Mouse (Mus musculus) midbrain, embryonic 11.5 days (tissue): ENCODE data around the gene Sim1. TPM values are rescaled to one million over a fixed set of nuclear protein-coding genes. Genes with fewer than 3 reads are reported as not detected.
A peak's percentile ranks its signal among the peaks of the same experiment; 100 is the strongest.

Source experiments
- ATAC-seq: fragments of 200-750 bp; cut with Nextera tagmentation; 2 replicates; pipeline ENCODE4 v1.8.0; 2017; ENCODE audit warnings: moderate TSS enrichment, moderate library complexity; ENCODE audit not compliant: low FRiP score
- DNase-seq: peaks from one replicate; pipeline ENCODE4 v3.0.0; 2015; ENCODE audit warnings: low spot score; ENCODE audit errors: missing footprints
- H3K27ac ChIP-seq: fragments of 300-500 bp; sonication (generic); 2 replicates; pipeline ENCODE4 v1.5.1; 2014; ENCODE audit warnings: low read depth, low read length
- H3K27me3 ChIP-seq: fragments of 300-500 bp; sonication (generic); 2 replicates; pipeline ENCODE4 v1.6.1; 2014; ENCODE audit warnings: mild to moderate bottlenecking, low read length, moderate library complexity, mixed read lengths; ENCODE audit not compliant: control insufficient read depth, insufficient read depth
- H3K36me3 ChIP-seq: fragments of 300-500 bp; sonication (generic); 2 replicates; pipeline ENCODE4 v1.6.1; 2014; ENCODE audit warnings: mild to moderate bottlenecking, low read length, moderate library complexity, mixed read lengths; ENCODE audit not compliant: control insufficient read depth, insufficient read depth
- H3K4me1 ChIP-seq: fragments of 300-500 bp; sonication (generic); 2 replicates; pipeline ENCODE4 v1.6.1; 2014; ENCODE audit warnings: low read length; ENCODE audit not compliant: control insufficient read depth, insufficient read depth
- H3K4me2 ChIP-seq: fragments of 300-500 bp; sonication (generic); 2 replicates; pipeline ENCODE4 v1.6.1; 2014; ENCODE audit warnings: mild to moderate bottlenecking, moderate library complexity
- H3K4me3 ChIP-seq: fragments of 300-500 bp; sonication (generic); 2 replicates; pipeline ENCODE4 v1.5.1; 2014; ENCODE audit warnings: low read depth, low read length
- H3K9ac ChIP-seq: fragments of 300-500 bp; sonication (generic); 2 replicates; pipeline ENCODE4 v1.6.1; 2014; ENCODE audit warnings: low read length
- H3K9me3 ChIP-seq: fragments of 300-500 bp; sonication (generic); 2 replicates; pipeline ENCODE4 v1.6.1; 2016; ENCODE audit warnings: low read length; ENCODE audit not compliant: control insufficient read depth
- WGBS: fragments of 180-500 bp; shearing (Covaris S2); extraction: QIAGEN DNeasy Blood & Tissue Kit; methylation state at CpG from one replicate; pipeline ENCODE4 v1.1.7; 2014; 5-methylcytosine and 5-hydroxymethylcytosine counted together
- polyA plus RNA-seq: library from polyadenylated mRNA; unstranded; fragments of >200 nt; fragmentation: Nextera tagmentation; extraction: Ambion mirVana; gene quantifications from 2 replicates; pipeline ENCODE4 v1.2.1, GENCODE M21; 2014

Gene Sim1
- polyA plus RNA-seq, 1 experiment from 2014 or later = 7.9 TPM

- Histone ChIP-seq H3K9ac (peak overlapping the region; percentile 27; the same call in 1 of the 2 replicates), H3K9me3 (no peaks in the 10 kb centered on the region), H3K36me3 (no peaks in the 10 kb centered on the region), H3K27me3 (peaks cover 72% of the 10 kb centered on the region), H3K4me1 (no peaks in the 10 kb centered on the region; the same call in 1 of the 2 replicates), H3K27ac (no peak overlapping the region), H3K4me2 (peak overlapping the region; percentile 41), H3K4me3 (peak overlapping the region; percentile 21; the same call in 1 of the 2 replicates)
- ATAC-seq (peak; percentile 66), DNase-seq (peak; percentile 93)
- WGBS = under 1% methylated on average over 16 of the region's 16 CpGs
Observed at GRCm38 (mm10) chr10:50910400-50910799, 15.8 kb downstream of the Sim1 start.

- H3K4me3 ChIP-seq = peak overlapping the region; percentile 21; the same call in 1 of the 2 replicates
- no peaks in the 10 kb centered on the region for H3K9me3 ChIP-seq
- WGBS = 4% methylated on average over 12 of the region's 12 CpGs
- peak overlapping the region; percentile 41 for H3K4me2 ChIP-seq
- no peak overlapping the region; the same call in 1 of the 2 replicates for H3K9ac ChIP-seq
- ATAC-seq (peak; percentile 89), DNase-seq (peak; percentile 96)
- H3K27ac ChIP-seq = no peak overlapping the region
- peaks cover 66% of the 10 kb centered on the region for H3K27me3 ChIP-seq
- no peaks in the 10 kb centered on the region; the same call in 1 of the 2 replicates for H3K4me1 ChIP-seq
- H3K36me3 ChIP-seq = no peaks in the 10 kb centered on the region
Observed at GRCm38 (mm10) chr10:50910861-50911410, 16.4 kb downstream of the Sim1 start.

GRCm38 (mm10) chr10:50915607-50916006 lies 21.1 kb downstream of the Sim1 start:
- Histone ChIP-seq H3K27me3 (peaks cover 20% of the 10 kb centered on the region), H3K27ac (no peak overlapping the region)

GRCm38 (mm10) chr10:50929281-50929680 lies 34.7 kb downstream of the Sim1 start:
- no peak overlapping the region for H3K27ac ChIP-seq
- H3K4me1 ChIP-seq = no peaks in the 10 kb centered on the region
- no peak overlapping the region for H3K9ac ChIP-seq
- no peak overlapping the region for H3K4me2 ChIP-seq
- ATAC-seq = no peak
- no peaks in the 10 kb centered on the region for H3K9me3 ChIP-seq
- no peaks in the 10 kb centered on the region for H3K36me3 ChIP-seq
- no peak overlapping the region for H3K4me3 ChIP-seq
- H3K27me3 ChIP-seq = no peaks in the 10 kb centered on the region
- 44% methylated on average over 5 of the region's 5 CpGs for WGBS
- DNase-seq = peak; percentile 77

More at GRCm38 (mm10) chr10:50915607-50916006, 21.1 kb downstream of the Sim1 start:
- H3K9me3 ChIP-seq = no peaks in the 10 kb centered on the region
- H3K4me3 ChIP-seq = no peak overlapping the region
- no peaks in the 10 kb centered on the region for H3K36me3 ChIP-seq
- DNase-seq = peak; percentile 69
- H3K4me1 ChIP-seq = no peaks in the 10 kb centered on the region; the same call in 1 of the 2 replicates
- no peak overlapping the region for H3K4me2 ChIP-seq
- no peak for ATAC-seq
- no peak overlapping the region for H3K9ac ChIP-seq
- 46% methylated on average over 2 of the region's 2 CpGs for WGBS

- ATAC-seq = no peak
Observed at GRCm38 (mm10) chr10:50935673-50936072, 41.1 kb downstream of the Sim1 start.

GRCm38 (mm10) chr10:50973625-50974024 lies 79.1 kb downstream of the Sim1 start:
- no peaks in the 10 kb centered on the region for H3K36me3 ChIP-seq
- no peak overlapping the region for H3K27ac ChIP-seq
- ATAC-seq (no peak), DNase-seq (no peak)
- H3K9ac ChIP-seq = no peak overlapping the region
- H3K9me3 ChIP-seq = no peaks in the 10 kb centered on the region
- H3K27me3 ChIP-seq = no peaks in the 10 kb centered on the region
- WGBS = 74% methylated on average over 1 of the region's 1 CpGs
- H3K4me1 ChIP-seq = no peaks in the 10 kb centered on the region
- no peak overlapping the region for H3K4me2 ChIP-seq
- H3K4me3 ChIP-seq = no peak overlapping the region

More at GRCm38 (mm10) chr10:50935673-50936072, 41.1 kb downstream of the Sim1 start:
- H3K4me1 ChIP-seq = no peaks in the 10 kb centered on the region
- peak; percentile 39 for DNase-seq
- H3K36me3 ChIP-seq = no peaks in the 10 kb centered on the region
- no peaks in the 10 kb centered on the region for H3K27me3 ChIP-seq
- no peak overlapping the region for H3K4me2 ChIP-seq
- no peak overlapping the region for H3K9ac ChIP-seq
- H3K9me3 ChIP-seq = no peaks in the 10 kb centered on the region
- no peak overlapping the region for H3K4me3 ChIP-seq
- H3K27ac ChIP-seq = no peak overlapping the region

- no peak overlapping the region for H3K4me2 ChIP-seq
- ATAC-seq (no peak), DNase-seq (no peak)
- no peak overlapping the region for H3K27ac ChIP-seq
- no peaks in the 10 kb centered on the region for H3K9me3 ChIP-seq
- H3K36me3 ChIP-seq = no peaks in the 10 kb centered on the region
- no peak overlapping the region for H3K4me3 ChIP-seq
- WGBS = 91% methylated on average over 3 of the region's 3 CpGs
- no peak overlapping the region for H3K9ac ChIP-seq
- H3K4me1 ChIP-seq = no peaks in the 10 kb centered on the region
- no peaks in the 10 kb centered on the region for H3K27me3 ChIP-seq
Observed at GRCm38 (mm10) chr10:50981849-50982248, 87.3 kb downstream of the Sim1 start.

GRCm38 (mm10) chr10:50983620-50984019 lies 89.1 kb downstream of the Sim1 start:
- no peak overlapping the region for H3K4me2 ChIP-seq
- H3K4me1 ChIP-seq = no peaks in the 10 kb centered on the region
- H3K27ac ChIP-seq = no peak overlapping the region
- no peaks in the 10 kb centered on the region for H3K27me3 ChIP-seq
- H3K9ac ChIP-seq = no peak overlapping the region
- ATAC-seq (no peak), DNase-seq (no peak)
- H3K4me3 ChIP-seq = no peak overlapping the region
- 93% methylated on average over 4 of the region's 4 CpGs for WGBS
- no peaks in the 10 kb centered on the region for H3K9me3 ChIP-seq
- no peaks in the 10 kb centered on the region for H3K36me3 ChIP-seq

- Histone ChIP-seq H3K4me2 (no peak overlapping the region), H3K4me3 (no peak overlapping the region), H3K9me3 (no peaks in the 10 kb centered on the region), H3K9ac (no peak overlapping the region), H3K36me3 (no peaks in the 10 kb centered on the region), H3K27ac (no peak overlapping the region), H3K4me1 (peaks cover 20% of the 10 kb centered on the region), H3K27me3 (peaks cover 12% of the 10 kb centered on the region; the same call in 1 of the 2 replicates)
- ATAC-seq (peak; percentile 31; the same call in 1 of the 2 replicates), DNase-seq (peak; percentile 87)
- 18% methylated on average over 3 of the region's 3 CpGs for WGBS
Observed at GRCm38 (mm10) chr10:51007798-51008197, 113.2 kb downstream of the Sim1 start.
